Mouse (Mus musculus) small intestine, adult 2 months (tissue): Measurements from ENCODE around the gene Ttc9c.

Experiments used
- CTCF ChIP-seq: fragments of 200-500 bp; IDR thresholded peaks from 2 replicates; pipeline ENCODE4 v1.5.1; 2012; ENCODE audit warnings: low read depth, mild to moderate bottlenecking, control low read depth, inconsistent platforms, low read length, moderate library complexity, mixed read lengths; ENCODE audit not compliant: insufficient replicate concordance, insufficient read length; ENCODE audit errors: extremely low read depth
- POLR2A ChIP-seq: fragments of 200-500 bp; IDR thresholded peaks from 2 replicates; pipeline ENCODE4 v1.6.1; 2012; ENCODE audit warnings: low read depth, mild to moderate bottlenecking, control low read depth, inconsistent platforms, low read length, moderate library complexity

- TF ChIP-seq CTCF (no peak), POLR2A (no peak)
Measured at GRCm38 (mm10) chr19:8842961-8843360, 23.8 kb upstream of the Ttc9c start.
